Mouse (Mus musculus): ENCODE results near the gene Defb21. TPM values are rescaled to one million over a fixed set of nuclear protein-coding genes. Genes with fewer than 3 reads are reported as not detected.

Gene Defb21
- not detected for polyA plus RNA-seq (2012; fragmentation: generic; extraction: Trizol)

GRCm38 (mm10) chr2:152572114-152572794 lies at the start of gene Defb21:
TSS of gene Defb21 (plus strand) at chr2:152572744.

DNA sequence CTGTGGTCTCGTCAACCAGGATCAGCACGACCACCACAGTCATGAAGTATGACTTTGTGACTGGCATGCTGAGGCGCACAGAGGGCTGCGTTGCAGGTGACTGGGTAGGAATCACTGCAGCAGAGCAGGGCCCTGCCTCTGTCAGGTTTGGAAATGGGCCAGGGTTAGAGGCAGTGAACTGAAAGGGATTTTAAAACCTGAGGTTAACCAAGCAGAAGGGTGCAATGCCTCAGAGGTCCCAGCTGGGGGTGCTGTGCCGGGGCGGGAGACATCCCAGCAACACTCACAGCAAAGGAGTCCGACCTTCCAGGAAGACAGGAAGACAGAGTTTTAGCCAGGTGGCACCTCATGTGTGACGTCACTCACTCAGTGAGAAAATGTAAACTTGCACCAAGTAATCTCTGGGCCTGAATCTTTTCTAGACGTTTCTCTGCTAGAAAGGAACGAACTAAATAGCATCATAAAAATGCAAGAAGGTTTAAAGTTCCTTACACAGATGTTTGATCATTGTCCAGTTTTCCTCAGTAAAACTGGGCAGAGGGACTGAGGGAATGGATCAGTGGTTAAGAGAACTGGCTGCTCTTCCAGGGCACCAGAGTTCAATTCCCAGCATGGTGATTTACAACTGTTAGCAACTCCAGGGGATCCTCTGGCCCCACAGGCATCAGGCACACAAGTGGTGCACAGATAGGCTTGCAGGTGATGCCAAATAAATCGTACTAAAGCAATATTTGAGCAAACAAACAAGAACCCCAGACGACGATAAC lies 32.4 kb upstream of the Defb21 start, which contains the start of gene Defb29:
Defb29 (minus strand) TSS at position 155 of the 767 bp plus-strand sequence.

GRCm38 (mm10) chr2:152569038-152569437 lies 3.5 kb upstream of the Defb21 start, which contains the start of gene Gm17416:
TSS of gene Gm17416 (plus strand) at chr2:152569338.

GRCm38 (mm10) chr2:152580107-152580506 lies 7.6 kb downstream of the Defb21 start, which contains the start of gene Defb19:
TSS of gene Defb19 (minus strand) at chr2:152580312.

DNA sequence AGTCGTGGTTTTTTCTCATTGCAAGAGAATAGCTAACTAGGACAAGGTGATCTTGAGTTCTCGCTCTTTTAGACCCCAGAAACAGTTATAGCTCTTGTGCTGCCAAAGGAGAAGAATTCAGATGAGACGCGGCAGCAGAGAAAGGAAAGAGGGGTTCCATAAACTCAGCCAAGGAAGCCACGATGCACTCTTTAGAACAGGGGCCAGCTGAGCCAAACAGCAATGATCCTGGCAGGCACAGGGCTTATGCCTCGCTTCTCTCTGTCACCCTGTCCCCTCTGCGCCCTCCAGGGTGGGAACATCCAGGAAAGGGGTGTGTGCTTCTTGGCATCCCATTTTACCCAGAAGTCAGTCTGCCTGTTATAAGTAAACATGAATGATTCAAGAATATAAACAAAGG lies 26.8 kb downstream of the Defb21 start, which contains the start of gene Defb45:
Defb45 (minus strand) TSS at position 101 of the 400 bp plus-strand sequence.

GRCm38 (mm10) chr2:152604057-152604456 lies 31.5 kb downstream of the Defb21 start, which contains the start of gene Defb36:
TSS of gene Defb36 (plus strand) at chr2:152604327.

GRCm38 (mm10) chr2:152622953-152623352 lies 50.4 kb downstream of the Defb21 start, which contains the start of gene Defb25:
TSS of gene Defb25 (minus strand) at chr2:152623053.

Other genes with a start within 250 kb of the Defb21 start
- 10 to 100 TPM; 59.3 to 79.2 TPM for gene Rbck1, start 240.1 kb upstream of the Defb21 start, polyA plus RNA-seq (2012; fragmentation: generic; extraction: Trizol)
- 1 to 10 TPM; 3.7 to 5.4 TPM for gene Trib3, start 228.7 kb upstream of the Defb21 start, polyA plus RNA-seq (2012; fragmentation: generic; extraction: Trizol)
- not detected for gene Nrsn2, start 196.1 kb upstream of the Defb21 start, polyA plus RNA-seq (2012; fragmentation: generic; extraction: Trizol)
- 1 to 10 TPM; 6.7 to 9.7 TPM for gene Sox12, start 174.7 kb upstream of the Defb21 start, polyA plus RNA-seq (2012; fragmentation: generic; extraction: Trizol)
- gene Zcchc3, start 157.7 kb upstream of the Defb21 start, polyA plus RNA-seq (2012; fragmentation: generic; extraction: Trizol), result under 1 TPM; 0.26 to 0.84 TPM
- gene 6820408C15Rik, start 157.2 kb upstream of the Defb21 start, polyA plus RNA-seq (2012; fragmentation: generic; extraction: Trizol), result not detected
- gene Defb23, start 108.1 kb upstream of the Defb21 start, polyA plus RNA-seq (2012; fragmentation: generic; extraction: Trizol), result not detected
- not detected for gene Defb20, start 95.7 kb upstream of the Defb21 start, polyA plus RNA-seq (2012; fragmentation: generic; extraction: Trizol)
- not detected for gene Defb22, start 82.6 kb upstream of the Defb21 start, polyA plus RNA-seq (2012; fragmentation: generic; extraction: Trizol)
- not detected for gene Defb26, start 61.1 kb upstream of the Defb21 start, polyA plus RNA-seq (2012; fragmentation: generic; extraction: Trizol)
- not detected for gene Defb28, start 54.5 kb upstream of the Defb21 start, polyA plus RNA-seq (2012; fragmentation: generic; extraction: Trizol)
- not detected for gene Defb29, start 32.6 kb upstream of the Defb21 start, polyA plus RNA-seq (2012; fragmentation: generic; extraction: Trizol)
- gene Gm17416, start 3.4 kb upstream of the Defb21 start, polyA plus RNA-seq (2012; fragmentation: generic; extraction: Trizol), result not detected
- gene Defb19, start 7.6 kb downstream of the Defb21 start, polyA plus RNA-seq (2012; fragmentation: generic; extraction: Trizol), result not detected
- gene Defb45, start 26.7 kb downstream of the Defb21 start, polyA plus RNA-seq (2012; fragmentation: generic; extraction: Trizol), result not detected
- gene Defb36, start 31.6 kb downstream of the Defb21 start, polyA plus RNA-seq (2012; fragmentation: generic; extraction: Trizol), result not detected
- gene Defb25, start 50.3 kb downstream of the Defb21 start, polyA plus RNA-seq (2012; fragmentation: generic; extraction: Trizol), result under 1 TPM in 1 of 2 experiments, not detected in 1; 0.22 TPM
- gene Rem1, start 54.2 kb downstream of the Defb21 start, polyA plus RNA-seq (2012; fragmentation: generic; extraction: Trizol), result under 1 TPM in 1 of 2 experiments, not detected in 1; 0.05 TPM
- gene H13, start 96.7 kb downstream of the Defb21 start, polyA plus RNA-seq (2012; fragmentation: generic; extraction: Trizol), result 100 to 1,000 TPM; 127 to 134 TPM
- 10 to 100 TPM in 1 of 2 experiments, 1 to 10 TPM in 1; 6.8 to 12.6 TPM for gene Mcts2, start 114.3 kb downstream of the Defb21 start, polyA plus RNA-seq (2012; fragmentation: generic; extraction: Trizol)
- 100 to 1,000 TPM in 1 of 2 experiments, 10 to 100 TPM in 1; 99.1 to 172 TPM for gene Id1, start 163.5 kb downstream of the Defb21 start, polyA plus RNA-seq (2012; fragmentation: generic; extraction: Trizol)
- gene Cox4i2, start 181.4 kb downstream of the Defb21 start, polyA plus RNA-seq (2012; fragmentation: generic; extraction: Trizol), result 1 to 10 TPM in 1 of 2 experiments, under 1 TPM in 1; 0.66 to 1.0 TPM